Mouse (Mus musculus): ENCODE measurements around the gene Slc25a39. TPM values are rescaled to one million over a fixed set of nuclear protein-coding genes. Genes with fewer than 3 reads are reported as not detected.
A peak's percentile ranks its signal among the peaks of the same experiment; 100 is the strongest.

The Slc25a39 gene
- 451 and 525 TPM in 2 replicates for polyA plus RNA-seq (2015; fragmentation: Nextera tagmentation; extraction: Ambion mirVana)

DNA sequence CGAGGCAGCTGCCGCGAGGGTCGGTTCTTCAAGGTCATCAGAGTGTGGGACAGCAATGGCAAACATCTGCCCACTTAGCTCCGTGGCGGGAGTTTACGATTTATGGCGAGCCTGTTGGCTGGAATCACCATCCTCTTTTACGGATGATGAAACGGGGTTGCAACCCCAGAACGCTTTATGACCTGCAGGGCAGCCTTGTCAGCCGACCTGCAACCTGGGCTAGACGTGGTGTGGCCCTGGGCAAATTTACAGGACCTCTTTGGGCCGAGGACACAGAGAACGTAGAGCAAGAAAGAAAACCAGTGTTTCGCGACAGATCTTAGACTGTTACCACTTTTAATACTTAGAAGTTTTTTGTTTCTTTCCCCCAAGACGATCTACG, at the start of gene Slc25a39:
Gene Slc25a39, minus strand, starts transcription at position 113 of the 382 bp plus-strand sequence.
- under 1% methylated on average over 19 of the region's 19 CpGs for WGBS (ENCODE audit: insufficient replicate concordance)
- H3K4me2 ChIP-seq, result peak within 1 kb of the TSS; percentile 95
- peaks cover under 1% of the 10 kb centered on the region; the same call in 1 of the 2 replicates for H3K27me3 ChIP-seq
- peak within 1 kb of the TSS; percentile 99 for H3K9ac ChIP-seq
- peak within 1 kb of the TSS; percentile 98 for H3K27ac ChIP-seq (replicated peaks)
- H3K4me3 ChIP-seq (replicated peaks), result peak within 1 kb of the TSS; percentile 92
- peak; percentile 21; the same call in 1 of the 2 replicates for ATAC-seq (ENCODE audit: insufficient read depth)
- H3K36me3 ChIP-seq (replicated peaks), result peaks cover 36% of the 10 kb centered on the region
- no peaks in the 10 kb centered on the region for H3K9me3 ChIP-seq (replicated peaks)
- peaks cover 71% of the 10 kb centered on the region for H3K4me1 ChIP-seq (replicated peaks)

DNA sequence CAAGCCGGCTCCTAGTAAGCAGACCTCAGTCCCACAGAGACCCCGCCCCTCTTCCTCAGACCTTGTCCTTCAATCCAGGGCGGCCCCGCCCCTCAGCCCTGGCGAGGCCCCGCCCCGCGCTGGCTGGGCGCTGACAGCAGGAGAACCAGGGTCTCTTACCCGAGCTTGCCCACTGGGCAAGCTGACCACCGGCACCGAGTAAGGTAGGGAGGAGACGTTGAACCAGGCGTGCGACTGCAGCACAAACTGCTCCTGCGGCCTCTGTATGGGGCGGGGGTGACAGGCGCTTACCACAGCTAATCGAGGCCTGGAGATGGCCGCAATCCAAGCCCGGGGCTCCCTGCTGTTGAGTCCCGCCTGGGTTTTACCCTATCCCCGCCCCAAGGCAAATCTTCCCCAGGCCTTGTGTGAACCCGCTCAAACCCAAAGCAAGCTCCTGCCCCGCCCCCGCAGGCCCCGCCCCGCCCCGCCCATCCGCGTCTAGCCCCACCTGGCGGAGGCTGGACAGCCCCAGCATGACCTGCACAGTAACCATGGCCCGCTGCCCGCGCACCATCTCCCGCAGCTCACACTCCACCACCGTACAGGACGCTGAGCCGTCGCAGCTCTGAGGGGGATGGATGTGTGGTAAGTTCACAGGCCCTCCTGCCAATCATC, 48.1 kb upstream of the Slc25a39 start:
- no peaks in the 10 kb centered on the region for H3K9me3 ChIP-seq (replicated peaks)
- WGBS (ENCODE audit: insufficient replicate concordance), result 6% methylated on average over 40 of the region's 40 CpGs
- ATAC-seq (ENCODE audit: insufficient read depth), result peak; percentile 82
- H3K36me3 ChIP-seq (replicated peaks), result no peaks in the 10 kb centered on the region
- H3K27ac ChIP-seq (replicated peaks), result no peak overlapping the region; the same call in 1 of the 2 replicates
- H3K4me1 ChIP-seq (replicated peaks), result peaks cover 25% of the 10 kb centered on the region
- peak overlapping the region; percentile 84 for H3K4me2 ChIP-seq
- peak overlapping the region; percentile 51 for H3K4me3 ChIP-seq (replicated peaks)
- H3K27me3 ChIP-seq, result peaks cover 60% of the 10 kb centered on the region
- peak overlapping the region; percentile 50 for H3K9ac ChIP-seq

DNA sequence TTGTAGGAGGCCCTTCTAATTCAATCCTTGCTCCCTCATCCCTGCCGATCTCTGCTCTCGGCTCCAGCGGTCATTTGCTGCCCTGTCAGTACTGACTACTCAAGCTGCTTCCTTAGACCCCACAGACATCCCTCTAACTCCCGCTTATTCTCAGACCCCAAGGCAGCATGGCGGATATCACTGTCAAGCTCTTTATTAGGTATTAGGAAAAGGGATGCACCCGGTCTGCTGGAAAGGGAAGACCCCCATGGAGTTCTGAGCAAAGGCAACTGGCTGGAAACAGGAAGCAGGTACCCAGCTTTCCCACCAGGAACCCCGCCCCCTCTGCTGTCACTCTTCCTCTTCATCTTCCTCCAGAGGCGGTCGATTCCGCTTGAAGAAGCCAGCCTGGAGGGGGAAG, 45.4 kb upstream of the Slc25a39 start:
- Histone ChIP-seq H3K27ac (replicated peaks) (no peak overlapping the region), H3K9me3 (replicated peaks) (no peaks in the 10 kb centered on the region), H3K27me3 (peaks cover 82% of the 10 kb centered on the region), H3K4me2 (no peak overlapping the region), H3K36me3 (replicated peaks) (no peaks in the 10 kb centered on the region), H3K4me1 (replicated peaks) (peaks cover 18% of the 10 kb centered on the region), H3K4me3 (replicated peaks) (no peak overlapping the region), H3K9ac (no peak overlapping the region)
- 33% methylated on average over 10 of the region's 10 CpGs for WGBS (ENCODE audit: insufficient replicate concordance)
- ATAC-seq (ENCODE audit: insufficient read depth), result no peak

DNA sequence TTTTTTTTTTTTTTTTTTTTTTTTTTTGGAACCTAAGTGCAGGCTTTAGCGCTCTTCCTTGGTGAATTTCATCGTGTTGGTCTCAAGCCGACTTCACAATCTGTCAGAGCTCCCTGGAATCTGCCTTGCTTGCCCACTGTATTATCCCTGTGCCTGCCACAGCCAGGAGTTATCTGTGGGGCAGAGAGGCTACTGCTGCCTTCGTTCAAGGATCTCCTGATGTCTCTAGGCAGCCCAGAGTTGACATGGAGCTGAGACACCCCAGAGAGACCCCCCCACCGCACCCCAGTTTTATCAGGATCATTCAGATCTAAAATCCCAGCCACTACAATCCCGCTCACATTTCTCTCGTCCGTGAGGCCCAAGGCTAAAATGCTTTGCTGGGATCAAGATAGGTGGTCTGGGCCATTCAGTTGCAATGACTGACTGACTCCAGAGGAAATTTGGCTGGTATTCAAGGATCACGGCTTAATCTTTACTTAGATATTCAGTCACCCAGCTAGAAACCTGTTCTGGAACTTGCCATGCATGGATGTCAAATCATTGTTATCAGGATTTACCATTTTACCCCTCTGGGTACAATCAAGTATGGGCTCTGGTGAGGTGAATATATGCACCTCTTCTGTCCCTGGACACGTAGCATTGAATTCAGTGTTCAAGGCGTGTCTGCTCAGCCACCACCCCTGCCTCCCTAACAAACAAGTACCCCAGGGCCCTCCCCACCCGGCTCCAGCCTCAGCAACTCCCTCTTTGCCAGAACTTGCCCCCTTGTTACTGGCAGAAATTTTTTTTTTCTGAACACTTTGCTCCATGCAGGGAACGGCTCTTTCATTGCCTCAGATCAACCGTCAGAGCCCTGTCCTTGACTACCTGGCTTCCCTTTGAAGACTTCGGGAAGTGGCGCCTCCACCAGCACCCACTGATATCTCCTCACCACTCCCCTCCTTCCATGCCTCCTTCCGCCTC, 41.6 kb upstream of the Slc25a39 start:
- Histone ChIP-seq H3K27me3 (peaks cover 93% of the 10 kb centered on the region), H3K4me3 (replicated peaks) (no peak overlapping the region), H3K36me3 (replicated peaks) (no peaks in the 10 kb centered on the region), H3K9ac (no peak overlapping the region), H3K4me2 (no peak overlapping the region), H3K27ac (replicated peaks) (no peak overlapping the region), H3K9me3 (replicated peaks) (no peaks in the 10 kb centered on the region), H3K4me1 (replicated peaks) (peaks cover 27% of the 10 kb centered on the region)
- WGBS (ENCODE audit: insufficient replicate concordance), result 47% methylated on average over 17 of the region's 17 CpGs
- ATAC-seq (ENCODE audit: insufficient read depth), result no peak

DNA sequence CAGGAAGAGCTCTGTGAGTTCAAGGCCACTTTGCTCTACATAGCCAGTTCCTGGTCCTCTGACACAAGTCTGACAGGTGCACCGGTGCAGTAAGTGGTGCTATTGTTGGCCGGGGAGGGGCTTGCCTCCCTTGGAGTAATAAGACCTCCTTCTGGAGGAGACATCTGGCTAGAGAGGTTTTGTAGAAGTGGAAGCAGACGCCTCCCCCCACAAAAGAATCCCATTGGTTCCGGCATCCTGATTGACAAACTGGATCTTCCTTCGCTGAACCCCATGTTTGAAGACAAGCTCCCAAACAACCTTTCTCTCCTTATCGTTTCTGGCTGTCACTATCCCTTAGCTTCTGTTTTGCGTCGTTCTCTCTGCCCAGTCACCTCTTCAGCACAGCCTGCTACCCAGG, 40.6 kb upstream of the Slc25a39 start:
- no peak overlapping the region for H3K4me2 ChIP-seq
- H3K4me3 ChIP-seq (replicated peaks), result no peak overlapping the region
- no peak for ATAC-seq (ENCODE audit: insufficient read depth)
- 19% methylated on average over 8 of the region's 8 CpGs for WGBS (ENCODE audit: insufficient replicate concordance)
- H3K4me1 ChIP-seq (replicated peaks), result peaks cover 27% of the 10 kb centered on the region
- H3K27me3 ChIP-seq, result peaks cover 96% of the 10 kb centered on the region
- H3K36me3 ChIP-seq (replicated peaks), result no peaks in the 10 kb centered on the region
- no peak overlapping the region for H3K9ac ChIP-seq
- H3K27ac ChIP-seq (replicated peaks), result no peak overlapping the region
- no peaks in the 10 kb centered on the region for H3K9me3 ChIP-seq (replicated peaks)

DNA sequence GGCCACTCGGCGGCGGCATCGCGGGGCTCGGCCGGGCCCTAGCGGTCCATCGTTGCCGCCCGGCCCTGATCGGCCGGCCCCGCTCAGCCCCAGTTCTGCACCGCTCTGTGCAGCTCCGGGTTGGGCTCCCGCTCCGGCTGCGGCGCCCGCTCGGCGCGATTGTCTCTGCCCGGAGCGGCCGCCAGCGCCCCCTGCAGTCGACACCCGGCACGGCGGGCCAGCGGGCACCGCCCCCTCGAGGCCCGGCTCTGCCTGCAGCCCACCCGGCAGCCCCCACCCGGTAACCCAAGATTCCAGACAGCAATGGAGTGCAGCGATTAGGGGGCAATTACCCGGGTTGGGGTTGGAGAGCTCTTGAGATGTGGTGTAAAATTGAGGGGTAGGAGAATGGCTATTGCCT, 39.8 kb upstream of the Slc25a39 start, which contains the start of gene Fam171a2:
Gene Fam171a2, minus strand, starts transcription at position 186 of the 400 bp plus-strand sequence.
- Histone ChIP-seq H3K36me3 (replicated peaks) (no peaks in the 10 kb centered on the region), H3K9ac (peak within 1 kb of the TSS; percentile 47; the same call in 1 of the 2 replicates), H3K9me3 (replicated peaks) (no peaks in the 10 kb centered on the region), H3K27me3 (peaks cover 96% of the 10 kb centered on the region), H3K4me3 (replicated peaks) (peak within 1 kb of the TSS; percentile 59), H3K27ac (replicated peaks) (0 out of 2 replicates have a peak within 1 kb of the TSS, but pooled peaks have one; percentile 4), H3K4me1 (replicated peaks) (peaks cover 27% of the 10 kb centered on the region), H3K4me2 (peak within 1 kb of the TSS; percentile 83)
- under 1% methylated on average over 40 of the region's 40 CpGs for WGBS (ENCODE audit: insufficient replicate concordance)
- ATAC-seq (ENCODE audit: insufficient read depth), result peak; percentile 45

DNA sequence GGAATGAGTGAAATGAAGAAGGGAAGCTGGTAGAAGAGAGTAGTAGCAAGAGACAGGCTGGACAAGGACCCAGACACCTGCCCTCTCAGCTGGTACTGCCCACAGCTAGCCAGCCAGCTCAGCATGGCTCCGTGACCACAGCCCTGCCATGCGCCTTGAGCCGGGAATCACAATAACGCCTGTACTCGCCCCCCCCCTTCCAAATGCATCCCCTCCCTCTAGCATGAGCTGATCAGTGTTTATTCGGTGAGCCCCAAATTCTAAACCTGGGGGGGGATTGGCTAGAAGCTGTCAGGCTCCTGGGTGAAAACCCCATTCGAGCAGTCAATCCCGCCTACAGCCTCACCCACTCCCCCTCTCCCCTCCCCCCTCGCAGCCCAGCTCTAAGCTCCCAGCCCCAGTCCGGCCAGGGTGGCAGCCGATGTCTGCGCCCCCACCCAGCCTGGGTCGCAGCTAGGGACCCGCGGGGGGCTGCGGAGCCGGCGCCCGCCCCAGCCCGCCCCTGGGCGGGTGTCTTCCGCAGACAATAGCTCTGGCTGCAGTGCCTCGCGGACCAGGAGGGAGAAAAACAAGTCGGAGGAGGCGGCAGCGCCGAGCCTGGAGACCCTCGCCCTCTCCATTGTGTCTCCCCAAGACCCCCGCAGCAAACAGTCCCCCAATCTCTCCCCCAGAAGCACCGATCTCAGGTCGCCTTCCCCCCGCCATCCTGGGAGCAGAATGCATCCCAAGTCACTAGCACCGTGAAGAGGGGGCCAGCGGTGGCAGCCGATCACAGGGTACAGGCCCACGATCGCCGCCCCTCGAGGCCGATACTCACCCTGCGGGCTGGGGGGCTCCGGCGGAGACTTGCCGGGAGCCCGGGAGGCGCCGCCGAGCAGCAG, 39.1 kb upstream of the Slc25a39 start:
- peaks cover 27% of the 10 kb centered on the region for H3K4me1 ChIP-seq (replicated peaks)
- WGBS (ENCODE audit: insufficient replicate concordance), result 2% methylated on average over 49 of the region's 49 CpGs
- peak overlapping the region; percentile 83 for H3K4me2 ChIP-seq
- 0 out of 2 replicates have a peak overlapping the region, but pooled peaks have one; percentile 4 for H3K27ac ChIP-seq (replicated peaks)
- H3K27me3 ChIP-seq, result peaks cover 94% of the 10 kb centered on the region
- peak overlapping the region; percentile 47; the same call in 1 of the 2 replicates for H3K9ac ChIP-seq
- H3K36me3 ChIP-seq (replicated peaks), result no peaks in the 10 kb centered on the region
- peak overlapping the region; percentile 59 for H3K4me3 ChIP-seq (replicated peaks)
- peak; percentile 11; the same call in 1 of the 2 replicates for ATAC-seq (ENCODE audit: insufficient read depth)
- H3K9me3 ChIP-seq (replicated peaks), result no peaks in the 10 kb centered on the region

DNA sequence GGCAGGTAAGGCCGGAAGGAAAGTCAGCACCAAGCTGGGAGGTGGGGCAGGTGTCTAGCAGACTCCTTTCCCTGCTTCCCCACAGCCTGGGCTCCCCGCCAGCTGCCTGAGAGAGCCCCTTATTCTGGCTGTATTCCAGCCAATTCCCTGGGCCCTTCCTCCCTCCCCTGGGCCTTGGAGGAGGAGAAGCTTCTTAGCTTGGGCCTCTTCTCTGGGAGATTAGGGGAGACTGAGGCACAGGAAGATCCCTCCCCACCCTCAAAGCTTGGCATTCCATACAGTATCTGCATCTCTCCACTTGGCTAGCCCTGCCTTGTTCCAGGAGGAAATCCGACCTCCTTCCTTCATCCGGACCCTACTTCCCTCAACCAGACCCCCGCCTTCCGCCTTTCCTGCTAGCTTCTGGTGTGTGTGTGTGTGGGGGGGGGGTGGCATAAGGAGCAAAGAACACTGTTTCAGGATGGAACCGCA, 38.2 kb upstream of the Slc25a39 start:
- no peak overlapping the region for H3K27ac ChIP-seq (replicated peaks)

DNA sequence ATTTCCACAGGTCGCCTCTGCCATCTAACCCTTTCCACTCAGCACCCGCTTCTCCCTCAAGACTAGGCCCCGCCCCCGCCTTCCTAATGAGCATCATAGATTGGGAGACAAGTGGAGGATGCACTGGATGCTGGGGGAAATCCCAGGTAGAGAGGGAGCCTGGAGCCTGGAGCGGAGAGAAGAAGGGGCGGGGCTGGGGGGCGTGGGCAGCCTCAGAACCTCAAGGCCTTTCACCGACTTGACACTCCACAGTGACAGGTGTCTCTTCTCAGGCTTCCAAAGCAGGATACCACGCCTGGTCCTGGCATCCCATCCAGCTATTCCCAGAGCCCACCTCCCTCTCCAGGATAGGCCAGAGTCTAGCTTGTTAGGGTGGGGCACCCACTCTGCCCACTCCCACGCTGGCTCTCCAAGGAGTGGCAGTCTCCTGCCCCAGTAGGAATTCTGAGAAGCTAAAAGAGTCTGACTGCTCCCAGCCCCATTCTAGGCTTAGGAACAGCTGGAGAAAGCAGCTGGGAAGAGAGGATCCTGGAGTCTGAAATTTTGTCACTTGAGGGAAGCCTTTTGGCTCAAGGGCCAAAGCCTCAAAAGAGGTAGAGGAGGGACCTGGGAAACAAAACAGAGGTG, 37.6 kb upstream of the Slc25a39 start:
- no peak for ATAC-seq (ENCODE audit: insufficient read depth)
- peaks cover 88% of the 10 kb centered on the region for H3K27me3 ChIP-seq
- 49% methylated on average over 10 of the region's 10 CpGs for WGBS (ENCODE audit: insufficient replicate concordance)
- no peak overlapping the region for H3K9ac ChIP-seq
- no peak overlapping the region for H3K27ac ChIP-seq (replicated peaks)
- peaks cover 27% of the 10 kb centered on the region for H3K4me1 ChIP-seq (replicated peaks)
- H3K36me3 ChIP-seq (replicated peaks), result no peaks in the 10 kb centered on the region
- H3K9me3 ChIP-seq (replicated peaks), result no peaks in the 10 kb centered on the region
- no peak overlapping the region for H3K4me3 ChIP-seq (replicated peaks)
- 0 out of 2 replicates have a peak overlapping the region, but pooled peaks have one; percentile 83 for H3K4me2 ChIP-seq

More for the DNA sequence above, 38.2 kb upstream of the Slc25a39 start:
- H3K36me3 ChIP-seq (replicated peaks), result no peaks in the 10 kb centered on the region
- H3K4me3 ChIP-seq (replicated peaks), result 0 out of 2 replicates have a peak overlapping the region, but pooled peaks have one; percentile 59
- no peaks in the 10 kb centered on the region for H3K9me3 ChIP-seq (replicated peaks)
- peaks cover 91% of the 10 kb centered on the region for H3K27me3 ChIP-seq
- ATAC-seq (ENCODE audit: insufficient read depth), result no peak
- WGBS (ENCODE audit: insufficient replicate concordance), result 27% methylated on average over 7 of the region's 7 CpGs
- H3K4me2 ChIP-seq, result peak overlapping the region; percentile 83; the same call in 1 of the 2 replicates
- peaks cover 27% of the 10 kb centered on the region for H3K4me1 ChIP-seq (replicated peaks)
- no peak overlapping the region for H3K9ac ChIP-seq

DNA sequence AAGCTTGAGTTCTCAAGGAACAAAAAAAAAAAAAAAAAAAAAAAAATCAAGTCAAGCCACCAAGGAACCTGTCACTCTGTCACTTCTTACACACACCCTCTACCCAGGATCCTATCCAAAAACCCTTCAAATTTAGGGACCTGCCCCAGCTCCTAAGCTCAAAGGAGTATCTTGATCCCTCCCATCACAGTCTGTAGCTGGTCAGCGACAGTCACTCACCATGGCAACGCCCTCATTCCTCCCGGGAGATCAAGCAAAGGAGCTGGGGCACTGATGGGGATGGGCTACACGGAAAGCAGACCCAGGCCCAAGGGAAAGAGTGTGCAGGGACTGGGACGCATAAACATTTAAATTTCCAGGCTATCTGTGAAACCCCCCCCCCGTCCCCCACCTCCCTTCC, 37.0 kb upstream of the Slc25a39 start:
- ATAC-seq (ENCODE audit: insufficient read depth), result no peak
- Histone ChIP-seq H3K4me1 (replicated peaks) (peaks cover 27% of the 10 kb centered on the region), H3K27ac (replicated peaks) (no peak overlapping the region), H3K27me3 (peaks cover 87% of the 10 kb centered on the region), H3K9me3 (replicated peaks) (no peaks in the 10 kb centered on the region), H3K4me2 (no peak overlapping the region), H3K9ac (no peak overlapping the region), H3K36me3 (replicated peaks) (no peaks in the 10 kb centered on the region), H3K4me3 (replicated peaks) (no peak overlapping the region)
- 42% methylated on average over 6 of the region's 6 CpGs for WGBS (ENCODE audit: insufficient replicate concordance)
